Mouse (Mus musculus): ENCODE data around the gene Csf1.
A peak's percentile ranks its signal among the peaks of the same experiment; 100 is the strongest.

The Csf1 gene

GRCm38 (mm10) chr3:107748260-107748955 lies 11.9 kb downstream of the Csf1 start:
- peak; percentile 33 for DNase-seq (ENCODE audit: low read depth, low spot score)

DNA sequence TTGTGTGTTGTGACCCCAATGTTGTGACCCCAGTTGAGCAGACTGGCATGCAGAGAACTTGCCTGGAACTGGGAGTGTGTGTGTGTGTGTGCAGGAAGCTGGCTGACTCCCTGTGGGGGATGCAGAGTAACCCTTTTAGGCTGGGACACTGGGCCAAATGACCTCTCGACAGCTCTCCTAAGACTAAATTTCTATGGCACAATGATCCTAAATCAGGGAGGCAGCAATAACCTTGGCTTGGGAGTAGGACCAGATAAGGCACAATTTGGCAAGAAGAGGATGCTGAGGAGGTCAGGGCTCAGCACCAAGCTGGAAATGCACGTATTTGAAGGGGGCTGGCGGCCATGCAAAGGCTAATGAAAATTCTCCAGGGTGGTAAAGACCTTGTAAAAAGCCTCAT lies 14.2 kb downstream of the Csf1 start:
- DNase-seq (ENCODE audit: low read depth, low spot score), result no peak

GRCm38 (mm10) chr3:107743650-107744049 lies 16.6 kb downstream of the Csf1 start:
- no peak for DNase-seq (ENCODE audit: low read depth, low spot score)

GRCm38 (mm10) chr3:107743107-107743506 lies 17.2 kb downstream of the Csf1 start:
- no peak for DNase-seq (ENCODE audit: low read depth, low spot score)

DNA sequence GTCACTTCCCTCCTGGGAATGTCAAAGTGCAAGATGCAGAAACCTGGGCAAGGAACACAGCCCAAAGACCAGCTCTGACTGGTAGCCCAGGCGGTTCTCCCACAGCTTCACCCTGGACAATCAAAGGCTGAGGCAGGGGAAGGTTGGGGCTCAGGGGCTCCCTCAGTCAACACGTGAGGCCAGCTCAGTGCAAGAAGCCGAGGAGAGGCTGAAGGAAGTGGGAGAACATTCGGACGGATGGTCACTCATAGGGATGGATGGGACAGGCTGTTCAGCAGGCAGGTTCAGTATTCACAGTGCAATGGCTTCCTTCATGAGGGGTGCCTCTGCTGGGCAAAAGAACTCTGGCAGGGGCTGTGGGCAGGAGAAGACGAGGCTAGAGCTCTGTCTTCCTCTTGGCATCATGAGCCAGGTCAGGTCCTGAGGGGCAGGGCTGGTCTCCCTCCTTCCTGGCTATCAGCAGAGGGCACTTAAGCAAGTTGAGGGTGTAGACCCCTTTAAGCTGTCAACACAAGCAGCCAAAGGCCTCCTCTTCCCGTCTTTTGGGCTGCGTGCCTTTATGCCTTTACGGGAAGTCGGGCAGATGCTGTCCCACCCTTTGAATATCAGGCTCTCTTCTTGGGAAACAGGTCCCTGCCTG lies 18.1 kb downstream of the Csf1 start:
- no peak for DNase-seq (ENCODE audit: low read depth, low spot score)

DNA sequence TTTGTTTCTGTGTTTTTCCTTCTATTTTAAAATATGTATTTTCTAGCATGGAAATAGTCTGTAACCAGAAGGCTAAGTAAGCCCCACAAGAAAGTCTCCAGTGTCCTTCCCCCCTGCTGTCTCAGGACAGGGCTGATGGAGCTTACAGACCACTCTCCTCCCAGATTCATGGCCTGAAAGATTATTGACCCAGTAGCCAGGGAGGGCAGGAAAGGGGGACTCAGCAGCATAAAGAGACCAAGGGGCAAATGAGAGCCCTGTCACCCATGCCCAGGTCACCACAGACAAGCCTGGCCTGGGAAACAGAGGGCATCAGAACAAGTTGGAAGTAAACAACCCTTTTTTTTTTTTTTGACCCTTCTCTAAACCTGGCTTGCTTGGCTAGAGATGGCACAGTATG lies 18.9 kb downstream of the Csf1 start:
- DNase-seq (ENCODE audit: low read depth, low spot score), result no peak

DNA sequence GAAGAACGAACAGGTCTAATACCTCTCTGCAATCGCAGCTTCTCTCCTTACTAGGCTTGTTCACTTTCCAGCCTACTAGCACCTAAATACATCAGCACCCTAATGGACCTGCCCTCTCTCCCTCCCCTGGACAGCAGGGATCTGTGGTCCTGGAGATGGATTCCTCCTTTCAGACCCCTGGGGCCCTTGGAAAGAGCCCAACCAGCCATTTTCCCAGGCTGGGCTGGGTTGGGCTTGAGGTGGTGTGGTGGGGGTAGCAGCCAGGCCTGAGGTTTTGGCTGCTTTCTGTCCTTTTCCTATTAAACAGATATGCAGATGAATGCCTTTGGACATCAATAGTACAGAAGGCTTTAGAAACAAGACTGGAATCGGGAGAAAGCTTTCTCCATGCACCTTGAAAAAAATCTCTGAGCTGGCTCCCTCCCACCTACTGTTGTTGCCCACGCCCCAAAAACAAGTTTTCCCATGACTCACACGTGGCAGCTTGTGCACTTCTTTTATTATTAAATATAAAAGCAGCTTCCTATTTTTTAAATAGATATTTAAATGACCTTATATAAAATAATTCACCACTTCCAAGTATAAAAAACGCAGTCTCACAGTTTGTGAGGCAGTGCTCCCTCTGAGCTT lies 19.6 kb downstream of the Csf1 start:
- DNase-seq (ENCODE audit: low read depth, low spot score), result peak; percentile 87

GRCm38 (mm10) chr3:107739966-107740365 lies 20.3 kb downstream of the Csf1 start:
- peak; percentile 11 for DNase-seq (ENCODE audit: low read depth, low spot score)

DNA sequence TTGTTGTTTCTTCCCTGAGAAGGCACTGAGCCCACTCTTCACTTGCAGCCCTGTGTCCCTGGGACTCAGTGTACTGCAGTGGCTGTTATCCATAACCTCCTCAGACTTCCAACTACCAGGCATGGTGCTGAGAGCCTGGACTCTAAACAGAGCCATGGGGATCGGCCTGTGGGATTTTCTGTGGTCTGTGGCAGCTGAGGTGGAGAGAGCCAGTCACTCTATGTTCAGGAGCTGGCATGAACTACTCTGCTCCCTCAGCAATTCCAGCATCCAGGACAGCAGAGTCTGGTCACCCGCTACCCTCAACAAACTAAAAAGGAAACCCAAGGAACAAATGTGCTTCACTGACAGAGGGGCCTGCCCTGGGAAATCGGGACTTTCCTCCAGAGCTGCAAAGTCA lies 20.8 kb downstream of the Csf1 start:
- DNase-seq (ENCODE audit: low read depth, low spot score), result no peak

GRCm38 (mm10) chr3:107738620-107739019 lies 21.6 kb downstream of the Csf1 start:
- DNase-seq (ENCODE audit: low read depth, low spot score), result no peak

GRCm38 (mm10) chr3:107737609-107738190 lies 22.6 kb downstream of the Csf1 start:
- no peak for DNase-seq (ENCODE audit: low read depth, low spot score)

DNA sequence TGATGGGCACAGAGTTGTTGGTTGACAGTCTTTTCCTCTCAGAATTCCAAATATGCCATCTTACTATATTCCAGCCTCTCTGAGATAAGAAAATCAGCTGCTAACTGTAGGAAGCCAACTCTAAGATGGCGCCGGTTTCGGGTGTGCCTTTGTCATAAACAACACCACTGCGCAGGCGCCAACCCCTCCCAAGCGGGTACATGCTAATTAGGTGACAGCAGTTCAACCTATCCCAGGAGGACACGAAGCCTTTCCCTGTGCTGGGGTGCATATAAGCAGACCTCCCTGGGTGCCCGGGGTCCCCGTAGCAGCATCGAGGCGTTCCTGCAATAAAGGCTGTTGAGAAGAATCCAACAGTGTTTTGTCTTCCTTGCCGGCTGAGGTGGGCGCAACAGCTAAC lies 24.6 kb downstream of the Csf1 start:
- peak; percentile 16 for DNase-seq (ENCODE audit: low read depth, low spot score)

- no peak for DNase-seq (ENCODE audit: low read depth, low spot score)
Measured at GRCm38 (mm10) chr3:107733329-107733728, 26.9 kb downstream of the Csf1 start.

GRCm38 (mm10) chr3:107730236-107730635 lies 30.0 kb downstream of the Csf1 start:
- DNase-seq (ENCODE audit: low read depth, low spot score), result no peak

- no peak for DNase-seq (ENCODE audit: low read depth, low spot score)
Measured at GRCm38 (mm10) chr3:107728509-107728908, 31.8 kb downstream of the Csf1 start.

DNA sequence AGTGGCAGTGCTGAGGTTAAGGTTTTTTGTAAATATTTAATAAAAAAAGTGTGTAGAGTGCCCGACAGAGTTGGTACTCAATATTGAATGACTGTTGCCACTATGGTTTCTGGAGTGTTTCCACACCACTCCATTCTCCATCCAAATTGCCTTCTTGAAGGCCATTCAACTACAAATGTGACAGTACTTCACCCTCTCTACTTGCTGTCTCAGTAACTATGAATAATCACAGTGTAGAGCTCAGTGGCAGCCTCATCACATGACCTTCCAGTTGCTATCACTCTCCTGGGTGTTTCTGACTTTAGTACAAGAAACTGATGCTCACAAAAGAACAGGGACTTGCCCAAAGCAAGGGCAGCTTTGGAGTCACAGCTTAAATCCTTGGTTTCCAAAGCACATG lies 44.3 kb downstream of the Csf1 start:
- no peak for DNase-seq (ENCODE audit: low read depth, low spot score)

- no peak for DNase-seq (ENCODE audit: low read depth, low spot score)
Measured at GRCm38 (mm10) chr3:107714276-107714933, 45.9 kb downstream of the Csf1 start.

- no peak for DNase-seq (ENCODE audit: low read depth, low spot score)
Measured at GRCm38 (mm10) chr3:107712081-107712480, 48.2 kb downstream of the Csf1 start.

DNA sequence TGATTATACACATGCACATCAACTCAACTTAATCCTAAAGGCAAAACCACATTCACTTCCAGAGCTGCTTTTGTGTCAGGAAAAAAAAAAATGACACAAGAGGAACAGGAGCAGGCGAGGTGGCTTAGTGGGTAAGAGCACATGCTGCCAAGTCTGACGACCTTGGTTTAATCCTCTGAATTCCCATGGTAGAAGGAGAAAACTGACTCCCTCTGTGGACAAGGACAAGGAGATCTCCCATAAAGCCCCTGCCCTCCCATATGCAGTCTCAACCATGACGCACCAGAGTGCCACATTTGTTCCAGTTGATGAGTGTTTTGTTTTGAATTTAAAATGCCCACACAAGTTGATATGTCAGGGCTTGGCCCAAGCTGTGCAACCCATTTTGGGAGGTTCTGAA lies 51.1 kb downstream of the Csf1 start:
- no peak for DNase-seq (ENCODE audit: low read depth, low spot score)

DNA sequence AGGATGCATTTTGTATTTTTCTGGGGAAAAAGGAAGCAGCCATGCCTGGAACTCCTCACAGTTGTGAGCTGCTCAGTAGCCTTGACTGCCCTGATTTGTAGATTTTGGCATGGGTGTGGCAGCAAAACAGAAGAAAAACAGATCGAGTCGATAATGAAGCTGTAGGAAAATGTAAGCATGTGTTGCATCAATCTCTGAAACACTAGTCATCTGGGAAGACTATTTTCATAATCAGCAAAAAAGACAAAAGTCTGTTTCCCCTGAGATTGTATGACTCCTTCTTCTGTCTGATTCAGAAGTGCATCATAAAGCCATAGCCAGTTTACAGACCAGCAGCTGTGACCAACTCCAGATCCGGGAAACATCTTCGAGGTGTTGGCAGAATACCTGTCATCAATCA lies 53.0 kb downstream of the Csf1 start:
- DNase-seq (ENCODE audit: low read depth, low spot score), result no peak

DNA sequence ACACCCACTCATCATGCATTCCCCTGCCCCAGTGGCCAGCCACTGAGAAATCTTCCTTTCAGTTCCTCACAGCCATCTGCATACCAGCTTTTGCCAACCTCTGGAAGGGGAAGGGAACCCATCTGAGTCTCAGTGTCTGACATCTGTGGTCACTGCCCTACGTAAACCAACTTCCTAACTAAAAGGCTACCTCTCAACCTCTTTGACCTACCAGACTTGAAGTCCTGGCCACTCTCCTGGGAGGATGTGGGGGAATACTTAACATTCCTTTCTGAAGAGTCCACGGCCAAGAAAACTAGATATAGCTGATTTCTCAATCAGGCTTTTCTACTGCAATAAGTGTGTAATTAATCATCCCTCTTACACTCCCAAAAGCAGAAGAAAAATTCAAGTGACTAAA lies 54.1 kb downstream of the Csf1 start:
- DNase-seq (ENCODE audit: low read depth, low spot score), result no peak

DNA sequence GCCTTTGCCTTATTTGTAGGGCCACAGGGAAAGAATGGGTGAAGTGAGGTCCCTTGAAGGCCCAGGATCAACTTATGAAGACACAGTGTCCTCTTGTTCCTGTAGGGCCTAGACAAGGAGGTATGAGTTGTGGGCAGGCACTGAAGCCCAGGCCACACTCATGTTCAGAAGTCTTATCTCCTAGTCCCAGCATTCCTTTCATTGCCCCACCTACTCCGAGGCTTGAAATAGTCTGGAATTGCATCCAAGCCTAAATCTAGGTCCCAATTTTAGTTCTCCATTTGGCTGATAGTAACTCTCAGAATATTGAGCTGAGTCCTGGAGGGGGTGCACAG lies 55.9 kb downstream of the Csf1 start:
- no peak for DNase-seq (ENCODE audit: low read depth, low spot score)

Measured in ES-CJ7 (cell line).